Mouse (Mus musculus): Measurements from ENCODE around the gene Ldlr. TPM values are rescaled to one million over a fixed set of nuclear protein-coding genes. Genes with fewer than 3 reads are reported as not detected.
A peak's percentile ranks its signal among the peaks of the same experiment; 100 is the strongest.
"Not testable (repeated sequence)": the region's sequence is repeated elsewhere in the genome, so short reads cannot be mapped to it uniquely, and the experiment has no call there.

Ldlr gene
- polyA plus RNA-seq, 1 experiment from 2014 or later = 86.7 TPM

- ATAC-seq = no peak
- Histone ChIP-seq H3K4me1 (ENCODE audit: control insufficient read depth, insufficient read depth, low read length) (no peaks in the 10 kb centered on the region), H3K9ac (ENCODE audit: low read depth, low read length) (no peak overlapping the region), H3K4me3 (ENCODE audit: low read length) (no peak overlapping the region), H3K4me2 (ENCODE audit: low read depth, low read length) (no peak overlapping the region), H3K36me3 (ENCODE audit: control insufficient read depth, insufficient read depth, low read length) (peaks cover 13% of the 10 kb centered on the region), H3K27me3 (replicated peaks; ENCODE audit: control insufficient read depth, insufficient read depth, low read length) (no peaks in the 10 kb centered on the region), H3K27ac (ENCODE audit: low read length) (no peak overlapping the region), H3K9me3 (ENCODE audit: control insufficient read depth, low read length) (no peaks in the 10 kb centered on the region)
- 95% methylated on average over 5 of the region's 5 CpGs for WGBS
These were observed 28.0 kb upstream of the Ldlr start for GRCm38 (mm10) chr9:21695229-21695792.

- Histone ChIP-seq H3K9ac (ENCODE audit: low read depth, low read length) (no peak overlapping the region), H3K4me2 (ENCODE audit: low read depth, low read length) (no peak overlapping the region), H3K27ac (ENCODE audit: low read length) (no peak overlapping the region), H3K36me3 (ENCODE audit: control insufficient read depth, insufficient read depth, low read length) (peaks cover 22% of the 10 kb centered on the region), H3K4me3 (ENCODE audit: low read length) (no peak overlapping the region), H3K9me3 (ENCODE audit: control insufficient read depth, low read length) (no peaks in the 10 kb centered on the region), H3K27me3 (replicated peaks; ENCODE audit: control insufficient read depth, insufficient read depth, low read length) (no peaks in the 10 kb centered on the region), H3K4me1 (ENCODE audit: control insufficient read depth, insufficient read depth, low read length) (no peaks in the 10 kb centered on the region)
- 82% methylated on average over 6 of the region's 6 CpGs for WGBS
- no peak for ATAC-seq
These were observed 26.2 kb upstream of the Ldlr start for GRCm38 (mm10) chr9:21697121-21697520.

GRCm38 (mm10) chr9:21699280-21699679 lies 24.0 kb upstream of the Ldlr start:
- H3K9ac ChIP-seq (ENCODE audit: low read depth, low read length); H3K9me3 ChIP-seq (ENCODE audit: control insufficient read depth, low read length); H3K4me2 ChIP-seq (ENCODE audit: low read depth, low read length); H3K4me3 ChIP-seq (ENCODE audit: low read length); H3K4me1 ChIP-seq (ENCODE audit: control insufficient read depth, insufficient read depth, low read length); H3K27me3 ChIP-seq (replicated peaks; ENCODE audit: control insufficient read depth, insufficient read depth, low read length); H3K27ac ChIP-seq (ENCODE audit: low read length): not testable (repeated sequence)
- 0 out of 2 replicates have a peak, but pooled peaks have one; percentile 24 for ATAC-seq
- H3K36me3 ChIP-seq (ENCODE audit: control insufficient read depth, insufficient read depth, low read length) = peaks cover 35% of the 10 kb centered on the region
- WGBS = 67% methylated on average over 6 of the region's 6 CpGs

- Histone ChIP-seq H3K36me3 (ENCODE audit: control insufficient read depth, insufficient read depth, low read length) (peaks cover 36% of the 10 kb centered on the region), H3K4me2 (ENCODE audit: low read depth, low read length) (no peak overlapping the region), H3K4me3 (ENCODE audit: low read length) (no peak overlapping the region), H3K9ac (ENCODE audit: low read depth, low read length) (no peak overlapping the region), H3K9me3 (ENCODE audit: control insufficient read depth, low read length) (no peaks in the 10 kb centered on the region), H3K27me3 (replicated peaks; ENCODE audit: control insufficient read depth, insufficient read depth, low read length) (no peaks in the 10 kb centered on the region), H3K27ac (ENCODE audit: low read length) (no peak overlapping the region), H3K4me1 (ENCODE audit: control insufficient read depth, insufficient read depth, low read length) (no peaks in the 10 kb centered on the region)
- ATAC-seq = no peak
- 91% methylated on average over 14 of the region's 14 CpGs for WGBS
These were observed 22.2 kb upstream of the Ldlr start for GRCm38 (mm10) chr9:21701091-21701490.

- H3K27me3 ChIP-seq (replicated peaks; ENCODE audit: control insufficient read depth, insufficient read depth, low read length) = no peaks in the 10 kb centered on the region
- no peaks in the 10 kb centered on the region for H3K4me1 ChIP-seq (ENCODE audit: control insufficient read depth, insufficient read depth, low read length)
- H3K36me3 ChIP-seq (ENCODE audit: control insufficient read depth, insufficient read depth, low read length) = peaks cover 39% of the 10 kb centered on the region
- H3K4me3 ChIP-seq (ENCODE audit: low read length) = no peak overlapping the region
- H3K4me2 ChIP-seq (ENCODE audit: low read depth, low read length) = no peak overlapping the region
- no peaks in the 10 kb centered on the region for H3K9me3 ChIP-seq (ENCODE audit: control insufficient read depth, low read length)
- WGBS = 94% methylated on average over 7 of the region's 7 CpGs
- H3K9ac ChIP-seq (ENCODE audit: low read depth, low read length) = no peak overlapping the region
- no peak for ATAC-seq
- no peak overlapping the region for H3K27ac ChIP-seq (ENCODE audit: low read length)
These were observed 19.8 kb upstream of the Ldlr start for GRCm38 (mm10) chr9:21703494-21703893.

GRCm38 (mm10) chr9:21706085-21706484 lies 17.2 kb upstream of the Ldlr start:
- ATAC-seq = no peak
- Histone ChIP-seq H3K9ac (ENCODE audit: low read depth, low read length) (no peak overlapping the region), H3K4me2 (ENCODE audit: low read depth, low read length) (no peak overlapping the region), H3K4me1 (ENCODE audit: control insufficient read depth, insufficient read depth, low read length) (no peaks in the 10 kb centered on the region), H3K9me3 (ENCODE audit: control insufficient read depth, low read length) (no peaks in the 10 kb centered on the region), H3K27me3 (replicated peaks; ENCODE audit: control insufficient read depth, insufficient read depth, low read length) (no peaks in the 10 kb centered on the region), H3K4me3 (ENCODE audit: low read length) (no peak overlapping the region), H3K36me3 (ENCODE audit: control insufficient read depth, insufficient read depth, low read length) (peaks cover 31% of the 10 kb centered on the region), H3K27ac (ENCODE audit: low read length) (0 out of 2 replicates have a peak overlapping the region, but pooled peaks have one; percentile 8)
- WGBS = 69% methylated on average over 4 of the region's 4 CpGs

- Histone ChIP-seq H3K27me3 (replicated peaks; ENCODE audit: control insufficient read depth, insufficient read depth, low read length) (no peaks in the 10 kb centered on the region), H3K36me3 (ENCODE audit: control insufficient read depth, insufficient read depth, low read length) (peaks cover 26% of the 10 kb centered on the region), H3K9ac (ENCODE audit: low read depth, low read length) (no peak overlapping the region), H3K4me1 (ENCODE audit: control insufficient read depth, insufficient read depth, low read length) (no peaks in the 10 kb centered on the region), H3K4me2 (ENCODE audit: low read depth, low read length) (no peak overlapping the region), H3K4me3 (ENCODE audit: low read length) (no peak overlapping the region), H3K9me3 (ENCODE audit: control insufficient read depth, low read length) (no peaks in the 10 kb centered on the region), H3K27ac (ENCODE audit: low read length) (0 out of 2 replicates have a peak overlapping the region, but pooled peaks have one; percentile 8)
- 82% methylated on average over 8 of the region's 8 CpGs for WGBS
- ATAC-seq = peak; percentile 86
These were observed 16.6 kb upstream of the Ldlr start for GRCm38 (mm10) chr9:21706586-21707265.

GRCm38 (mm10) chr9:21709340-21709739 lies 13.9 kb upstream of the Ldlr start:
- peaks cover 12% of the 10 kb centered on the region for H3K36me3 ChIP-seq (ENCODE audit: control insufficient read depth, insufficient read depth, low read length)
- H3K27me3 ChIP-seq (replicated peaks; ENCODE audit: control insufficient read depth, insufficient read depth, low read length) = no peaks in the 10 kb centered on the region
- no peak overlapping the region for H3K9ac ChIP-seq (ENCODE audit: low read depth, low read length)
- no peaks in the 10 kb centered on the region for H3K4me1 ChIP-seq (ENCODE audit: control insufficient read depth, insufficient read depth, low read length)
- no peak overlapping the region for H3K4me2 ChIP-seq (ENCODE audit: low read depth, low read length)
- ATAC-seq = no peak
- no peak overlapping the region for H3K4me3 ChIP-seq (ENCODE audit: low read length)
- no peak overlapping the region for H3K27ac ChIP-seq (ENCODE audit: low read length)
- H3K9me3 ChIP-seq (ENCODE audit: control insufficient read depth, low read length) = no peaks in the 10 kb centered on the region
- 93% methylated on average over 3 of the region's 3 CpGs for WGBS

GRCm38 (mm10) chr9:21715298-21715697 lies 8.0 kb upstream of the Ldlr start:
- WGBS = 38% methylated on average over 4 of the region's 4 CpGs
- Histone ChIP-seq H3K4me3 (ENCODE audit: low read length) (no peak overlapping the region), H3K9ac (ENCODE audit: low read depth, low read length) (peak overlapping the region; percentile 6; the same call in 1 of the 2 replicates), H3K27me3 (replicated peaks; ENCODE audit: control insufficient read depth, insufficient read depth, low read length) (no peaks in the 10 kb centered on the region), H3K9me3 (ENCODE audit: control insufficient read depth, low read length) (no peaks in the 10 kb centered on the region), H3K36me3 (ENCODE audit: control insufficient read depth, insufficient read depth, low read length) (no peaks in the 10 kb centered on the region), H3K4me2 (ENCODE audit: low read depth, low read length) (no peak overlapping the region), H3K4me1 (ENCODE audit: control insufficient read depth, insufficient read depth, low read length) (0 out of 2 replicates have a peak, but pooled peaks cover 9% of the 10 kb centered on the region), H3K27ac (ENCODE audit: low read length) (peak overlapping the region; percentile 33)
- peak; percentile 94 for ATAC-seq

All from intestine, embryonic 16.5 days (tissue).